Mouse (Mus musculus): ENCODE measurements around the gene Cbx3.

Cbx3 gene

GRCm38 (mm10) chr6:51523807-51524320 lies 53.7 kb downstream of the Cbx3 start, which contains the start of gene Snx10:
TSS of gene Snx10 (plus strand) at chr6:51523901.
- peak; percentile 59 to 71 for DNase-seq (ENCODE audit: low spot score in 2 of 2)

- DNase-seq (ENCODE audit: low spot score in 2 of 2), result peak; percentile 41 to 48
Measured at GRCm38 (mm10) chr6:51524321-51524931, 54.3 kb downstream of the Cbx3 start.

GRCm38 (mm10) chr6:51525001-51525400 lies 54.8 kb downstream of the Cbx3 start:
- DNase-seq (ENCODE audit: low spot score in 2 of 2), result no peak

GRCm38 (mm10) chr6:51529457-51529856 lies 59.3 kb downstream of the Cbx3 start:
- no peak for DNase-seq (ENCODE audit: low spot score in 2 of 2)
